Mouse (Mus musculus): ENCODE data around the gene Ppp1r1a.

DNA sequence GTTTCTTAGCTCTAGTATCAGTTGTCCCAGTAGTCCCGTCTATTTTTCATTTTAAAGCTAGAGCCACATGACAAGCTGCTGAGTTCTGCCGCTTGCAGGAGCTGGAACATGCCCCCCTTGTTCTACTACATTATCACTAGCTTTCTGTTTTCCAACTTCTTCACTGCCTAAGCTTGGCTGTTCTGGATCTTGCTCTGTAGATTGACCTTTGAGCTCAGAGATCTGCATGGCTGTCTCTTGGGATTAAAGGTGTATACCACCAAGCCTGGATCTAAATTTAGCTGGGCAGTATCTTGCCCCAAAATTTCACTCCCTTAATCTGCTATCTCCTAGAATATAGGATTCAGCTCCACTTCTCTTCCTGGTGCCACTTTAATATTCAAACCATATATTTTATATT is 48.1 kb upstream of the Ppp1r1a start:
- TF ChIP-seq CTCF (IDR thresholded peaks at IDR 0.05; ENCODE audit: insufficient read depth, low read depth, low read length) (no peak), POLR2A (IDR thresholded peaks at IDR 0.05; ENCODE audit: insufficient read depth, low read depth, low read length) (no peak)

Measured in olfactory bulb, adult 2 months (tissue).